Mouse (Mus musculus) lung, embryonic 16.5 days (tissue): ENCODE results near the gene Cx3cr1. TPM values are rescaled to one million over a fixed set of nuclear protein-coding genes. Genes with fewer than 3 reads are reported as not detected.
A peak's percentile ranks its signal among the peaks of the same experiment; 100 is the strongest.

Experiments used
- ATAC-seq: fragments of 200-750 bp; cut with Nextera tagmentation; 2 replicates; pipeline ENCODE4 v1.8.0; 2017; ENCODE audit warnings: low read depth, mild to moderate bottlenecking, moderate library complexity
- H3K27ac ChIP-seq: fragments of 300-500 bp; sonication (generic); 2 replicates; pipeline ENCODE4 v1.5.1; 2014; ENCODE audit warnings: mild to moderate bottlenecking, control low read depth, low read length
- H3K27me3 ChIP-seq: fragments of 300-500 bp; sonication (generic); 2 replicates; pipeline ENCODE4 v1.6.1; 2014; ENCODE audit warnings: low read depth, low read length, mixed read lengths; ENCODE audit not compliant: control insufficient read depth, insufficient read depth
- H3K36me3 ChIP-seq: fragments of 300-500 bp; sonication (generic); 2 replicates; pipeline ENCODE4 v1.6.1; 2014; ENCODE audit warnings: low read length; ENCODE audit not compliant: control insufficient read depth, insufficient read depth
- H3K4me1 ChIP-seq: fragments of 300-500 bp; sonication (generic); replicated peaks from 2 replicates; pipeline ENCODE4 v1.6.1; 2014; ENCODE audit warnings: low read length, mixed read lengths; ENCODE audit not compliant: control insufficient read depth, insufficient read depth
- H3K4me2 ChIP-seq: fragments of 300-500 bp; sonication (generic); 2 replicates; pipeline ENCODE4 v1.6.1; 2014; ENCODE audit warnings: low read depth, low read length, control low read depth
- H3K4me3 ChIP-seq: fragments of 300-500 bp; sonication (generic); 2 replicates; pipeline ENCODE4 v1.5.1; 2014; ENCODE audit warnings: mild to moderate bottlenecking, low read length, control low read depth
- H3K9ac ChIP-seq: fragments of 300-500 bp; sonication (generic); 2 replicates; pipeline ENCODE4 v1.6.1; 2014; ENCODE audit warnings: low read length, control low read depth
- H3K9me3 ChIP-seq: fragments of 300-500 bp; sonication (generic); 2 replicates; pipeline ENCODE4 v1.6.1; 2016; ENCODE audit warnings: low read length; ENCODE audit not compliant: control insufficient read depth
- WGBS: fragments of 180-500 bp; shearing (Covaris S2); extraction: QIAGEN DNeasy Blood & Tissue Kit; methylation state at CpG from one replicate; pipeline ENCODE4 v1.1.7; 2014; 5-methylcytosine and 5-hydroxymethylcytosine counted together
- polyA plus RNA-seq: library from polyadenylated mRNA; unstranded; fragments of >200 nt; fragmentation: Nextera tagmentation; extraction: Ambion mirVana; gene quantifications from 2 replicates; pipeline ENCODE4 v1.2.1, GENCODE M21; 2015

Gene Cx3cr1
- polyA plus RNA-seq, 1 experiment from 2014 or later, result 8.9 TPM

- WGBS, result 88% methylated on average over 5 of the region's 5 CpGs
- Histone ChIP-seq H3K27me3 (no peaks in the 10 kb centered on the region), H3K36me3 (no peaks in the 10 kb centered on the region), H3K9ac (no peak overlapping the region), H3K4me1 (peaks cover 4% of the 10 kb centered on the region; the same call in 1 of the 2 replicates), H3K4me2 (no peak overlapping the region), H3K4me3 (no peak overlapping the region), H3K27ac (no peak overlapping the region), H3K9me3 (no peaks in the 10 kb centered on the region)
- no peak for ATAC-seq
Measured at GRCm38 (mm10) chr9:120024625-120025024, 45.1 kb downstream of the Cx3cr1 start.

- no peak overlapping the region for H3K4me2 ChIP-seq
- H3K9me3 ChIP-seq, result no peaks in the 10 kb centered on the region
- no peak for ATAC-seq
- WGBS, result 69% methylated on average over 10 of the region's 10 CpGs
- H3K27me3 ChIP-seq, result no peaks in the 10 kb centered on the region
- peaks cover 4% of the 10 kb centered on the region; the same call in 1 of the 2 replicates for H3K4me1 ChIP-seq
- H3K4me3 ChIP-seq, result no peak overlapping the region
- H3K9ac ChIP-seq, result no peak overlapping the region
- H3K36me3 ChIP-seq, result no peaks in the 10 kb centered on the region
- no peak overlapping the region for H3K27ac ChIP-seq
Measured at GRCm38 (mm10) chr9:120024171-120024570, 45.5 kb downstream of the Cx3cr1 start.

- H3K9me3 ChIP-seq, result no peaks in the 10 kb centered on the region
- 0 out of 2 replicates have a peak within 1 kb of the TSS, but pooled peaks have one; percentile 6 for H3K27ac ChIP-seq
- no peak within 1 kb of the TSS for H3K4me2 ChIP-seq
- no peak within 1 kb of the TSS for H3K4me3 ChIP-seq
- ATAC-seq, result no peak
- no peak within 1 kb of the TSS for H3K9ac ChIP-seq
- H3K27me3 ChIP-seq, result no peaks in the 10 kb centered on the region
- peaks cover 4% of the 10 kb centered on the region; the same call in 1 of the 2 replicates for H3K4me1 ChIP-seq
- 73% methylated on average over 18 of the region's 18 CpGs for WGBS
- no peaks in the 10 kb centered on the region for H3K36me3 ChIP-seq
Measured at GRCm38 (mm10) chr9:120023086-120023811, 46.4 kb downstream of the Cx3cr1 start, which contains the start of gene Xirp1. TSS of gene Xirp1 (minus strand) at chr9:120023598.

DNA sequence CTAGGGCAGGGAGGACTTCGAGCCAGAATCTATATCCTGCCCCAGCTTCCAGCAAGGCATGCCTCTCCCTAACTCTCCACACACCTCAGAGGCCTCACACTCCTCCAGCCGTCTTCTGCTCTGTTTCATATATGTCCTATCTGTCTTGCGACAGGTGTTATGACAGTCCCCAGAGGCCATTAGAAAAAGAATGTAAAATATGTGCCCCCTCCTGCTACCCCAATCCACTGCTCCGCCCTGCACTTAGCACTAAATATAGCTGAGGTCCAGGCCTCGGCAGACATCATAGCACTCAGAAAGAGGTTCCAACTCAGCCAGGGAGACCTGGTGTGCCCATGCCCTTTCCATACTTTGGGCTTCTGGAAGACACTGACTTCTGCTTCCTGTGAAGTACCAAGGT, 48.5 kb downstream of the Cx3cr1 start:
- Histone ChIP-seq H3K27me3 (no peaks in the 10 kb centered on the region), H3K9me3 (no peaks in the 10 kb centered on the region), H3K36me3 (no peaks in the 10 kb centered on the region), H3K4me2 (no peak overlapping the region), H3K4me3 (no peak overlapping the region), H3K4me1 (peaks cover 4% of the 10 kb centered on the region; the same call in 1 of the 2 replicates), H3K9ac (no peak overlapping the region), H3K27ac (no peak overlapping the region)
- WGBS, result 43% methylated on average over 5 of the region's 5 CpGs
- 0 out of 2 replicates have a peak, but pooled peaks have one; percentile 8 for ATAC-seq

GRCm38 (mm10) chr9:120020285-120020890, 49.3 kb downstream of the Cx3cr1 start:
- 25% methylated on average over 7 of the region's 7 CpGs for WGBS
- Histone ChIP-seq H3K9me3 (no peaks in the 10 kb centered on the region), H3K9ac (no peak overlapping the region), H3K4me3 (no peak overlapping the region), H3K27ac (no peak overlapping the region), H3K27me3 (no peaks in the 10 kb centered on the region), H3K4me2 (no peak overlapping the region), H3K4me1 (peaks cover 4% of the 10 kb centered on the region; the same call in 1 of the 2 replicates), H3K36me3 (no peaks in the 10 kb centered on the region)
- no peak for ATAC-seq

GRCm38 (mm10) chr9:120016956-120017355, 52.7 kb downstream of the Cx3cr1 start:
- 53% methylated on average over 10 of the region's 10 CpGs for WGBS
- no peak for ATAC-seq
- Histone ChIP-seq H3K9me3 (no peaks in the 10 kb centered on the region), H3K36me3 (no peaks in the 10 kb centered on the region), H3K4me2 (no peak overlapping the region), H3K27ac (no peak overlapping the region), H3K4me3 (no peak overlapping the region), H3K27me3 (no peaks in the 10 kb centered on the region), H3K4me1 (peaks cover 4% of the 10 kb centered on the region; the same call in 1 of the 2 replicates), H3K9ac (no peak overlapping the region)

- WGBS, result 48% methylated on average over 6 of the region's 6 CpGs
- Histone ChIP-seq H3K4me3 (no peak overlapping the region), H3K27me3 (no peaks in the 10 kb centered on the region), H3K27ac (no peak overlapping the region), H3K4me2 (no peak overlapping the region), H3K9ac (no peak overlapping the region), H3K36me3 (no peaks in the 10 kb centered on the region), H3K4me1 (peaks cover 10% of the 10 kb centered on the region), H3K9me3 (no peaks in the 10 kb centered on the region)
- ATAC-seq, result no peak
Measured at GRCm38 (mm10) chr9:120014828-120015227, 54.9 kb downstream of the Cx3cr1 start.

- 68% methylated on average over 11 of the region's 11 CpGs for WGBS
- no peak for ATAC-seq
- no peaks in the 10 kb centered on the region for H3K36me3 ChIP-seq
- no peaks in the 10 kb centered on the region for H3K9me3 ChIP-seq
- H3K4me1 ChIP-seq, result peaks cover 10% of the 10 kb centered on the region
- no peak overlapping the region for H3K4me3 ChIP-seq
- H3K9ac ChIP-seq, result no peak overlapping the region
- H3K27me3 ChIP-seq, result no peaks in the 10 kb centered on the region
- no peak overlapping the region for H3K27ac ChIP-seq
- no peak overlapping the region for H3K4me2 ChIP-seq
Measured at GRCm38 (mm10) chr9:120013251-120013820, 56.3 kb downstream of the Cx3cr1 start.

DNA sequence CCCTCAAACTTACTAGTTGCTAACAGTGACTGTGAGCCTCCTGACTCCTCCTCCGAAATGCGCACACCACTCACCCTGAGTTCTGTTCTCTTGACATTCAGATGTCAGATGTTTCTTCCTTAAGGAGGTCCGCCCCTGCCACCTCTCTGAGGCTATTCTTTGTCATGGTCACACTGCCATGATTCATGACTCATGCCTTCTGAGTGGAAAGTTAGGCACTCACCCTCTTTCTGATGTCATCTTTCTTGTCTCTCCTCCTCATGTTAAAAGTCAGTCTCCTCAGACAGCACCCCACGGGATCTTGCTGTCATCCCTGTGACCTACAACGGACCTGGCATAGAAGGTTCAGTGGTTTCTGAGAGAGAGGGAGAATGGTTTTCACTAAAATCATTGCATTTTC, 56.9 kb downstream of the Cx3cr1 start:
- no peak overlapping the region for H3K27ac ChIP-seq
- no peaks in the 10 kb centered on the region for H3K27me3 ChIP-seq
- 77% methylated on average over 5 of the region's 5 CpGs for WGBS
- no peak overlapping the region for H3K9ac ChIP-seq
- no peak for ATAC-seq
- no peaks in the 10 kb centered on the region for H3K9me3 ChIP-seq
- peaks cover 10% of the 10 kb centered on the region for H3K4me1 ChIP-seq
- no peak overlapping the region for H3K4me3 ChIP-seq
- H3K36me3 ChIP-seq, result no peaks in the 10 kb centered on the region
- no peak overlapping the region for H3K4me2 ChIP-seq
